Mouse (Mus musculus): ENCODE measurements around the gene Bid.
"Not testable (repeated sequence)": the region's sequence is repeated elsewhere in the genome, so short reads cannot be mapped to it uniquely, and the experiment has no call there.

The Bid gene

DNA sequence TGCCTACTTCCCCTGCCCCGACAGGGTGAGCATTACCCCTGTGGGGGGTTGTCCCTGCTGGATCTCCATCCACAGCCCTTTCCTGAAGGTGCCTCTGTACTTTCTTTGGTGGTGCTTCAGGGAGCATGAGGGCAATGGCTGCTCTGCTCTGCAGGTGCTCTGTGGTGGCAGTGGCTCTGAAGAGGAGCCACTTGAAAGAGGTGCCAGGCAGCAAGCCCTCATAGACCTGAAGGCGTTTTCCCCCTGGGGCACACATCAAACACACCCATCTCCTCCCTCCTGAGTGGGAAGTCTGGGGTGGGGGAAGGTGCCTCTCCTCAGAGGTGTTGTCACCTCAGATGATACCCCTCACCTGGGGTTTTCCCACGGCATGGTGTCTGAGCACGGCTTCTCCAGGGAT, 17.5 kb upstream of the Bid start:
- no peak for DNase-seq (ENCODE audit: low spot score in 2 of 2)

- DNase-seq (ENCODE audit: low spot score in 2 of 2): no peak
Observed at GRCm38 (mm10) chr6:120933670-120934069, 17.0 kb upstream of the Bid start.

DNA sequence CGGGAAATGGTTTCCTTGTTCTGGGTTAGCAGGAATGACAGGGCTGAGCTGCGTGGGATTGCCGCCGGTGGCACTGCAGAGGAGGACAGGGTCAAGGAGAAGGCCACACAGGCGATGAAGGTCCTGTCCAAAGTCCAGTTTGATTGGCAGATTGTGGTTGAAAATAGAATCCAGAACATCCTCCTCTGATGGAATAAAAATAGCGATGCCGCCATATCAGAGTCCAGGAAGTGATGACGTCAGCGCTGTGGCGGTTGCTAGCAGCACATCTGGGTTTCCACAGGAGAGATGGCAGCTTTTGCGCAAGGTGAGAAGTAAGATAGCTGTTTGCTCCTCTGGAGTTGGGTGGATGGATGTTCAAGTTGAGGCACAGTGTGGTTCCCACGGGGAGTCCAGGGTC, 15.9 kb upstream of the Bid start:
- DNase-seq (ENCODE audit: low spot score in 2 of 2): no peak

DNA sequence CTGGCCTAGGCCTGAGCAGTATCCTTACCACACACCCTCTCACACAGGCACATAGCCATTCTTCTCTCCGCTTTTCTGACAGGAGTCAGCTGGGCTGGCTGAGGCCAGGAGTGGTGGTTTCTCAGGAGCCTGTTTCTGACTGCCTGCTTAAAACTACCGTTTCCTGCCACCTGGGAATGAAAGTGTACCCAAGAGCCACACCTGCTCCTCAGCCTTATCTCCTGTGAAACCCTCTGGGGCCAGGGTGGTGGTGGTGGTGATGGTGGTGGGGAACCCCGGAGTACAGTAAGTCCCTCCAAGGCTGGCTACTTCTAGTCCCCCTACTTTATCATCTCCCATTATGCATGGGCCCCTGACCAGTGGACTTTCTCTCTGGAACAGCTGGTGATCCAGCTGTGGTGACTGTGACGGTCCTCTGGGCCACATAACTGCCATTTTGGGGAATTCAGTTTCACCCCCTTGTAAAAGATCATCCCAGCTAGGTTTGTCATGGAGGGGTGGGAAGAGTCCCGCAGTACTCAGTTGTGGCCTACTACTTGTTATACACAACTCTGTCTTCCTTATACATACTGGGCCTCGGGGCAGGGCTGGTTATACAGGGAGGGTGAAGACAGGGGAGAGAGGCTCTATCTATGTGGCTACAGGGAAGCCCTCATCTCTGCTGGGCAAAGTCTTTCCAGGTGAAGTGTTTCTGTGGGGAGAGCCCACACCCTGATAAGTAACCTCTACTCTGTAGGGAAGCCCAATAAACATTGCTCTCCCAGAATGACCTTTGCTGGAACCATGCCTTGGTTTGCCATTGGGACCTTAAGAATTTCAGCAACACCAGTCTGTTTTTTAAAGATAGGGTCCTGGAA, 14.0 kb upstream of the Bid start:
- DNase-seq (ENCODE audit: low spot score in 2 of 2): no peak

DNA sequence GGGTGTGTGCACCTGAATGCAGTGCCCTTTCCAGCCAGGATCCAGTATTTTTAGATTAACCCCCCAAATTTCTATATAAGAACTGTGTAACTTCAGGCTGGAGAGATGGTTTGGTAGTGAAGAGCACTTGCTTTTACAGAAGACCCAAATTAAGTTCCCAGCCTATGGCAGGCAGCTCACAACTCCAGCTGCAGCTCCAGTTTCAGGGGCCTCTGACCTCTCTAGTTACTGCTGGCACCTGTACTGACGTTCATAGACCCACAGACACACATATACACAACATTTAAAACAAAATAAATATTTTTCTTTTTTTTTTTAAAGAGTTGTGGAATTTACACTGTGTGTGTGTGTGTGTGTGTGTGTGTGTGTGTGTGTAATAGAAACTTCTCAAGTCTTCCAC, 12.8 kb upstream of the Bid start:
- no peak for DNase-seq (ENCODE audit: low spot score in 2 of 2)

DNA sequence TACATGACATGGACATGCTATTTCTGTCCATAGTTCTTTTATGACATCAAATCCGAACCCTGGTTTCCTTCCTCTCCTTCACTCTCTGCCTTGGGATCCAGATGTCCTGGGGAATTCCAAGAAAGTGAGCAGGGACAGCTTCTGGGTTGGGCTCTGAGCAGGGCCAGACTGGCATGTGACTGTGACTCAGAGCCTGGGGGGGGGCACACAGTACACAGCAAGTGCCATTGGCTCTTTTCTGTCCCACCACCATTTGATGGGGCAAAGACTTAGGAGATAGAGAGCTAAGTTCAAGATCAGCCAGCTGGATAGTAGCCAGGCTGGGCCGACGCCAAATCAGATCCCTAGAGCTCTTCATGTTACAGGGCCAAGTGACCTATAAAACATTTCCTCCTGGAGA, 11.1 kb upstream of the Bid start:
- DNase-seq (ENCODE audit: low spot score in 2 of 2): no peak

DNA sequence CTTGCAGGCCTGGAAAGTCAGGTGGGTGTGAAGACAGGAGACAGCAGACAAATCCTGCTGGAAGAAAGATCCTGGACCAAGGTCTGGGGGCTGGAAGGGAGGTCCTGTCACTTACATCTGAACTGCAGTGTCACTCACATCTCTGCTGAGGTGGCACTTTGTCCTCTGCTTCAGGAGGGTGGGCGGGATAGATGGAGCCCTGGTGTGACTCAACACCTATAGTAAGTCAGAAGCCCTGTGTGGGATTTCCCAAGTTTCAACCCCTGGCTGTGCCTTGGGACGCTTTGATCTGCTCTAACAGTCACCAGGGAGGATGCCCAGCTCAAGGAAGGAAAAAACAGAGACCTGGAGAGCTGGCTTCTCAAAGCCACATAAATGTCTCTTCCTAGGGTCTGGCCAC, 10.2 kb upstream of the Bid start:
- no peak for DNase-seq (ENCODE audit: low spot score in 2 of 2)

DNA sequence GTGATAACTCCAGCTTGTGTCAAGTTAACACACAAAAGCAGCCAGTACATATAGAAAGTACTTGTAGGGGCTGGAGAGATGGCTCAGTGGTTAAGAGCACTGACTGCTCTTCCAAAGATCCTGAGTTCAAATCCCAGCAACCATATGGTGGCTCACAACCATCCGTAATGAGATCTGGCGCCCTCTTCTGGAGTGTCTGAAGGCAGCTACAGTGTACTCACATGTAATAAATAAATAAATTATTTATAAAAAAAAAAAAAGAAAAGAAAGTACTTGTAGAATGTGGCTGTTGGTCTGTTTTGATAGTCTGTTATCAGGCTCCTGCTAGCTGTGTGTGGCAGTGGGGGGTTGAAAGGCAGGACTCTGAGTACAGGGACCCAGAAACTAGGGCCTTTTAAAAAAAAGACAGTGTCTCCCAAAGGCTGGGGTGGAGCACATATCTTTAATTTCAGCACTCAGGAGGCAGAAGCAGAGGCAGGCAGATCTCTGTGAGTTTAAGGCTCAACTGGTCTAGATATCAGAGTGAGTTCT, 8.2 kb upstream of the Bid start:
- DNase-seq (ENCODE audit: low spot score in 2 of 2): not testable (repeated sequence)

- DNase-seq (ENCODE audit: low spot score in 2 of 2): no peak
Observed at GRCm38 (mm10) chr6:120917975-120918374, 1.3 kb upstream of the Bid start.

DNA sequence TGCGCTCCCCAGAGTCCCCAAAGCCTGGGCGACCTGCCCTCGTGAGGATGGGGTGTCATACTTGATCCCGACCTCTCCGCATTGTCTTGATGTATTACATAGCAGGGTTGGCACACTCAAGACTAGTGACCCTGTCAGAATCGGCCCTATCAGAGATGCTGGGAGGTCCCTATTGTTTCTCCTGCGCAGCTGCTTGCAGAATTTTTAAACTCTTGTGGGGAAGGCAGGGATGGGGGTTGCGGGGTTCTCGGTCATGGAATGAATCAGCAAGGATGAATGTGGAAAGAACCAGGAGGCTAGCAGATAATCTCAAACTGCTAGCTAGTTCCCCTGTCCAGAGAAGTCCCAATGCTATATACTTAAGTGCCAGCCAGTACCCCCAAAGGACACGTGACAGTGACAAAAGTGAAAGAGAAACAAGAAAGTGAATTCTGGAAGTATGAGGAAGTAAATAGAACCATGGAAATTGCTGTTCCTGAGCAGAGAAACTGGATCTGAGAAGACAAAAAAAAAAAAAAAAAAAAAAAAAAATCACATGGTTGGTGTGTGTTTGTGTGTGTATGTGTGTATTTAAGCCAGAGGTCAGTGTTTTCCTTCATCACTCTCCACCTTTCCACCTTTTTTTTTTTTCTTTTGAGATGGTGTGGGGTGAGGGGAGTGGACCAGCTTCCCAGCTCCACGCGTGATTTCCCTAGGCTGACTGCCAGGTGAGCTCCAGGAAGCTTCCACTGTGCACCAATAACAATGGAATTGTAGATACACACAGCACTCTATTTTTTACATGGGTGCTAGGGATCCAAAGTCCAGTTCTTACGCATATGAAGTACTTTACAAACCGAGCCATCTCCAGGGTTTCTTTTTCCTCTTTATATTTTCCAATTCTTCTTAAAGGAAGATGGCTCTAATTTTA, 574 bp upstream of the Bid start:
- DNase-seq (ENCODE audit: low spot score in 2 of 2): not testable (repeated sequence)

- DNase-seq (ENCODE audit: low spot score in 2 of 2): no peak
Observed at GRCm38 (mm10) chr6:120915649-120915975, 1.0 kb downstream of the Bid start.

DNA sequence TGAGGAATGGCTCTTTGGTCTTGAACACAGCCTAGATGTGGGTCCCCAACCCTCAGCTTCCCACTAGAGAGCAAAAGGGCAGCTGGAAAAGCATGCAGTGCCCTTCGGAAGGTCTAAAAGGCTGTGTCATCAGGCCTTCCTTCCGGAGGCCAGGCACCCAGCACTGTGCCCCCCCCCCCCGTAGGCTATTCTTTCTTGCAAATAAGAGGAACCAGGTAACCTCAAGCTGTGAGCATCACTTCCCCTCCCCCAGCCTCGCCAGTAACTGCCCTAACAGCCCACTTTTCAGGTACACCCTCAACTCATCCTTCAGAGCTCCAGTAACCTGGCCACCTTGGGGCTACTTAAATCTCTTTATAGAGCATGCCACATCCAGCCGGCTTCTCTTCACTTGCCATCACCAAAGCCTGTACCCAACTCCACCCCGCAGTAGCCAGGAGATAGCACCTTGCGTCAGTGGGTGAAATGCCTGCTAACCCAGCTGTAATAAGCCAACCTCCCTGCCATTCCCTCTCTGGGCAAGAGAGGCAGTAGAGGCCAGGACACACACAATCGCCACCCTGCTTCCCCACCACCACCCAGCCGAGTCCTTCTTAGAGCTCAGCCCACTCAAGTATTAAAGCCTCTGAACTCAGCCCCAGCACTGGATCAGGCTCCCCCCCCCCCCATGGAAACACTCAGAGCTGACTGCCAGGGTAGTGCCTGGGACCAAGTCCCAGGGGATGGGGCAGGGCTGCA, 1.6 kb downstream of the Bid start:
- no peak for DNase-seq (ENCODE audit: low spot score in 2 of 2)

GRCm38 (mm10) chr6:120914533-120914910, 2.1 kb downstream of the Bid start:
- no peak for DNase-seq (ENCODE audit: low spot score in 2 of 2)

- DNase-seq (ENCODE audit: low spot score in 2 of 2): no peak
Observed at GRCm38 (mm10) chr6:120913783-120914182, 2.9 kb downstream of the Bid start.

GRCm38 (mm10) chr6:120912931-120913330, 3.7 kb downstream of the Bid start:
- DNase-seq (ENCODE audit: low spot score in 2 of 2): no peak

DNA sequence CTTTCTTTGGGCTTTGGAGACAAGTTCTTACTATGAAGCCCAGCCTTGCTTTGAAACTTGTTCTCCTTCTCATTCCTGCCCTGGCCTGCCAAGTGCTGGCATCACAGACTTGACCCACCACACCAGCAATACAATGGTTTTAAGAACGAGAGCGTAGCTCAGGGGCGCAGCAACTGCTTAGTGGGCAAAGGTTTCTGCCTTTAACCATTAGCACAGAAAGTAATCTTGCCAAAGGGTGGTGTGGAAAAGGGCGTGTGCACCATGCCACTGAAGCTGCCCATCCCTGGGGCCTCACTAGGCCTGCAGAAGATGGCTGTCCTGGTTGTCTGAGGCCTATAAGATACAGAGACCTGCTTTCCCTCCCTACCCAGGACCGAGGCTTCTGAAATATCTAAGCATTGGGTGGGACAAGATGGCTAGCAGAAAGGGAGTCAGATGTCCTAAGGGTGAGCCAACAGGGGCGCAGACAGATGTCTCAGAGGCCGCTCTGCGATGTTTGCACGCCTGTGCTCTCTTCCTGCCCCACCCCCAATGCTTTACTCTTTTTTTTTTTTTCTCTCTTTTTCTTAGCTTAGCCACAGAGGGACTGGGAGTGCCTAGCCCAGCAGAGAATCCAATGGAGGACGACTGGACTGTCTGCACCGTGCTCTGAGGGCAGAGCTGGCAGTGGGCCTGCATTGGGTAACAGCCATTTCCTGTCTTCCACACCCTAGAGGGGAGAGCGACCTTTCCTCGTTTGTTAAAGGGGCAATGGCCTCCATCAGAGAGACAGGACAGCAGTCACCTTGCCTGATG, 5.2 kb downstream of the Bid start:
- no peak for DNase-seq (ENCODE audit: low spot score in 2 of 2)

- no peak for DNase-seq (ENCODE audit: low spot score in 2 of 2)
Observed at GRCm38 (mm10) chr6:120909501-120909900, 7.2 kb downstream of the Bid start.

DNA sequence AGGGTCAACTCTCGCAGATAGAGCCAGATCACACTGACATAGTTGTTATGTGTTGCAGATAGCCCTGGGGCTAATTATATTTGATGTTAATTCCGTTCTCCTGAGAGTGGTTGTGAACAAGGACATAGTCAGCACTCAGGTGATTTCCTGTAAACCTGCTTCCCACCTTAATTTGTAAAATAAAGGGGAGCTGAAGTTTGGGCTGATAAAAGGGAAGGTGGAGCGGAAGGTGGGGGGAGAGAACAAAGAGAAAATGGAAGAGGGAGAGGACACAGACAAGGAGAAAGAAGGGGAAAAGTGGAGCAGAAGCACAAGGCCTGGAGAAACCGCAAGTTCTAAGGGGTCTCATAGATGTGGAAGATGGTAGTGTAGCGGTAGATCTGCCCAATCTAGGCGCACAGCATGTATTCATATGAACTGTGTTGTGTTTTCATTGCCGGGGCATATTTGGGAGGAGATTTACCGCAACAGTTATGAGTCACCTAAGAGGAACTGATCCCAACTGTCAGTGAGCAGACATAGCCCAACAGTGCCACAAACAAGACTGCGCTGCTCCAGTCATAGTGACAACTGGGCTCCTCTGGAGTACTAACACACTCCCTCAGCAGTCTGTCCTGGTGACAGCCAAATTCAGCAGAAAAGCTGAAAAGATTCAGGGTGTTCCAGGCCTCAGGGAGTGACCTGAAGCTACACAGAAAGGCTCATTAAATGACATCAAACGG, 8.6 kb downstream of the Bid start:
- DNase-seq (ENCODE audit: low spot score in 2 of 2): not testable (repeated sequence)

- DNase-seq (ENCODE audit: low spot score in 2 of 2): no peak
Observed at GRCm38 (mm10) chr6:120906521-120906920, 10.1 kb downstream of the Bid start.

- no peak for DNase-seq (ENCODE audit: low spot score in 2 of 2)
Observed at GRCm38 (mm10) chr6:120905111-120905510, 11.5 kb downstream of the Bid start.

DNA sequence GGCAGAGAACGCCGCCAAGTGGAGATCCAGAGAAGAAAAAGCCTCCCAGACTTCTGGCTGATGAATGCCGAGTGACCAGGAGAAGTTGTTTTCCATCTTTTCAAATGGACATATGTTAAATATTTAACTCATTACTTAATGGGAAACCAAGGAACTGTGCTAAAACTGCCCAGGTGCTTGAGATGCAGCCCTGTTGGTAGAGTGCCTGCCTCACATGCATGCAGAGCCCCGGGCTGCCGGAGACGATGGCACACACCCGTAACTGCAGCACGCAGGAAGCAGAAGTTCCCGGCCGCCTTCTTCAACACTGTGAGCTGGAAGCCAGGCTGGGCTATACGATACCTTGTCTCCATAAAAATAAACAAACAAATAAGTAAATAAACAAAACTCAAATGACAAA, 12.7 kb downstream of the Bid start:
- no peak for DNase-seq (ENCODE audit: low spot score in 2 of 2)

Data from frontal cortex, postnatal 10 days (tissue).